Mouse (Mus musculus): ENCODE measurements at regions not wholly inside any gene's neighbourhood (a gene's known extent, or its start where the extent isn't known, plus 50 kb on each side); places are given as distances from the start of the nearest gene placed in this dataset.
A peak's percentile ranks its signal among the peaks of the same experiment; 100 is the strongest.

- no peak overlapping the region for H3K9ac ChIP-seq
- 88% methylated on average over 4 of the region's 4 CpGs for WGBS
- no peaks in the 10 kb centered on the region for H3K36me3 ChIP-seq
- H3K27me3 ChIP-seq = no peaks in the 10 kb centered on the region
- no peaks in the 10 kb centered on the region for H3K9me3 ChIP-seq
- H3K4me3 ChIP-seq = no peak overlapping the region
- peaks cover 5% of the 10 kb centered on the region; the same call in 1 of the 2 replicates for H3K4me1 ChIP-seq (replicated peaks)
- ATAC-seq (ENCODE audit: low FRiP score, low read depth) = no peak
- H3K4me2 ChIP-seq = no peak overlapping the region
- no peak overlapping the region for H3K27ac ChIP-seq (replicated peaks)
These were observed 292.4 kb downstream of the Klf6 start for GRCm38 (mm10) chr13:6153657-6154056.

GRCm38 (mm10) chr13:6156191-6156590, 294.9 kb downstream of the Klf6 start:
- Histone ChIP-seq H3K9me3 (no peaks in the 10 kb centered on the region), H3K36me3 (no peaks in the 10 kb centered on the region), H3K4me2 (no peak overlapping the region), H3K4me1 (replicated peaks) (peaks cover 11% of the 10 kb centered on the region; the same call in 1 of the 2 replicates), H3K27ac (replicated peaks) (no peak overlapping the region), H3K4me3 (no peak overlapping the region), H3K27me3 (no peaks in the 10 kb centered on the region), H3K9ac (no peak overlapping the region)
- WGBS = 66% methylated on average over 4 of the region's 4 CpGs
- no peak for ATAC-seq (ENCODE audit: low FRiP score, low read depth)

DNA sequence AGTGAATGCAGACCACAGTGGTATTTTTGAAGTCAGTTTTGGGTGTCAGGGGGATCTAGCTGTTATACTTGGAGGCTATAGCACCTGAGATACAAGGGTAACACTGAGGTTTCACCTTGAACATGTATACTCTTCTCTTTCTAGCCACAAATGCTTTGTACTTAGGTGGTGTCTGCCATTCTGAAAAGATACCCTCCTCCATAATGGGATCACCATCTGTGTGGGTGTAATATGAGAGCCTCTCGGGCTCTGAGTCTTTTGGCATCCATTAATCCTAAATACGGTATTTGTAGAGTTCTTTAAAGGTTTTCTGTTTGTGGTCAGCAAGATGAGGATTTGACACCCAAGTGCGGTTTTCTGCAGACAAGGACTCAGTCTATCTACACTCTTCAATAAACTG, 295.7 kb downstream of the Klf6 start:
- no peak for ATAC-seq (ENCODE audit: low FRiP score, low read depth)
- WGBS = 56% methylated on average over 3 of the region's 3 CpGs
- no peak overlapping the region for H3K9ac ChIP-seq

DNA sequence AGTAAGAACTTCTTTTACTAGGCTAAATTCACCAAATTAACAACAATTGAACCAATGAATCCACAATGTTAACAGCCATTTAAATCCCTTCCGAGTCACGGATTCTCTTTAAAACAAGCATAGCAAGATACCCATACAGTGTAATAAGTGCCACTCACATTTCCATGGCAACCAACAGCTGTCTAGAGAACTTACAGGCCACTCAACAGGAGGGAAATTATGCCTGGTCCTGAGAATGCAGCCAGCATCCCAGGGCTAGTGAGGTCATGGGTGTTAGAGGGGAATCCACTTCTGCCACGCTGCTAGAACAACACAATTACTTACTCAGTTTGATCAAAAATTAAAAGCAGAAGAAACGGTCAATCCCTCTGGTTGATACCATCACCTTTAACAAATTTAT, 296.7 kb downstream of the Klf6 start:
- no peaks in the 10 kb centered on the region for H3K27me3 ChIP-seq
- no peak overlapping the region for H3K4me2 ChIP-seq
- 8% methylated on average over 4 of the region's 4 CpGs for WGBS
- H3K4me3 ChIP-seq = no peak overlapping the region
- peak; percentile 68; the same call in 1 of the 2 replicates for ATAC-seq (ENCODE audit: low FRiP score, low read depth)
- H3K9me3 ChIP-seq = no peaks in the 10 kb centered on the region
- peaks cover 11% of the 10 kb centered on the region; the same call in 1 of the 2 replicates for H3K4me1 ChIP-seq (replicated peaks)
- no peak overlapping the region for H3K9ac ChIP-seq
- no peaks in the 10 kb centered on the region for H3K36me3 ChIP-seq
- H3K27ac ChIP-seq (replicated peaks) = no peak overlapping the region

More for the DNA sequence above, 295.7 kb downstream of the Klf6 start:
- H3K4me2 ChIP-seq = no peak overlapping the region
- peaks cover 11% of the 10 kb centered on the region; the same call in 1 of the 2 replicates for H3K4me1 ChIP-seq (replicated peaks)
- H3K36me3 ChIP-seq = no peaks in the 10 kb centered on the region
- H3K27ac ChIP-seq (replicated peaks) = no peak overlapping the region
- no peaks in the 10 kb centered on the region for H3K27me3 ChIP-seq
- H3K9me3 ChIP-seq = no peaks in the 10 kb centered on the region
- H3K4me3 ChIP-seq = no peak overlapping the region

- H3K4me2 ChIP-seq = no peak overlapping the region
- H3K27ac ChIP-seq (replicated peaks) = 0 out of 2 replicates have a peak overlapping the region, but pooled peaks have one; percentile 51
- no peaks in the 10 kb centered on the region for H3K36me3 ChIP-seq
- peak; percentile 83 for ATAC-seq (ENCODE audit: low FRiP score, low read depth)
- WGBS = 14% methylated on average over 2 of the region's 2 CpGs
- H3K27me3 ChIP-seq = no peaks in the 10 kb centered on the region
- no peak overlapping the region for H3K4me3 ChIP-seq
- H3K9ac ChIP-seq = no peak overlapping the region
- no peaks in the 10 kb centered on the region for H3K9me3 ChIP-seq
- H3K4me1 ChIP-seq (replicated peaks) = peaks cover 11% of the 10 kb centered on the region; the same call in 1 of the 2 replicates
These were observed 298.1 kb downstream of the Klf6 start for GRCm38 (mm10) chr13:6159412-6159811.

GRCm38 (mm10) chr13:6165916-6166315, 304.6 kb downstream of the Klf6 start:
- no peak for ATAC-seq (ENCODE audit: low FRiP score, low read depth)
- Histone ChIP-seq H3K4me3 (no peak overlapping the region), H3K9ac (no peak overlapping the region), H3K9me3 (no peaks in the 10 kb centered on the region), H3K4me1 (replicated peaks) (no peaks in the 10 kb centered on the region), H3K36me3 (no peaks in the 10 kb centered on the region), H3K4me2 (no peak overlapping the region), H3K27me3 (no peaks in the 10 kb centered on the region), H3K27ac (replicated peaks) (no peak overlapping the region)
- 86% methylated on average over 4 of the region's 4 CpGs for WGBS

- Histone ChIP-seq H3K9ac (no peak overlapping the region), H3K9me3 (no peaks in the 10 kb centered on the region), H3K4me1 (replicated peaks) (no peaks in the 10 kb centered on the region), H3K27ac (replicated peaks) (no peak overlapping the region), H3K27me3 (no peaks in the 10 kb centered on the region), H3K4me2 (no peak overlapping the region), H3K36me3 (no peaks in the 10 kb centered on the region), H3K4me3 (no peak overlapping the region)
- ATAC-seq (ENCODE audit: low FRiP score, low read depth) = no peak
- WGBS = 90% methylated on average over 1 of the region's 1 CpGs
These were observed 305.9 kb downstream of the Klf6 start for GRCm38 (mm10) chr13:6167055-6167761.

GRCm38 (mm10) chr13:6173095-6173494, 311.8 kb downstream of the Klf6 start:
- H3K4me2 ChIP-seq = no peak overlapping the region
- H3K9me3 ChIP-seq = no peaks in the 10 kb centered on the region
- ATAC-seq (ENCODE audit: low FRiP score, low read depth) = no peak

DNA sequence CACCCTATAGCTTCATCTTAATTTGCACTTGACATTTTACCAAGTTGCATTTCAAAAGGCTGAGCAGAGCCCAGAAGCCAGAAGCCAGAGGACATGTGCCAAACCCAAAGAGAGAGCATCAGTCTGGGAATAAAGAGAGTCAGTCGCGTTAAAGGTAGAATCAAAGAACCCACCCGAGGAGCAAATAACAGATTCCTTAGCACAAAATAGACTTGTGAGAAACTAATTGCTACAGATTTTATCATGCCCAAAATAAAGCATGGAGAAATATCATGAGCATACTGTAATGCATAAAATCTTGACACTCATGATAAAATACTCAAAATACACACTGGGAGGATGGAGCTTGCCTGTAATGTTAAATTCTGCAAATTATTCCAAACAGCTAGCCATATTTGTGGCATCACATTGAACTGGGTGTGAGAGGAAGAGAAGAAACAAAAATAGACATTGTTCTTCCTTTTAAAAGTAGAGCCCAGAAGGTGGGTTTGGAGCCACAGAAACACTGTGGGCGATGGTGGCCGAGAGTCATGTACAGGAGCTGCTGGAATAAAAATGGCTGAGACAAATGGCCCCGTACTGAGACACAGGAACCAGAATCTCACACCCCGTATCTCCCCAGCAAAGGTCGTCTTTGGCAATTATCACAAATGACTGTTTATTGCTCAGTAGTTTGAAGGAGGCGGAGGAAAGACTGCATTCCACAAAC, 317.2 kb downstream of the Klf6 start:
- Histone ChIP-seq H3K27ac (replicated peaks) (no peak overlapping the region), H3K4me3 (no peak overlapping the region), H3K9ac (no peak overlapping the region), H3K4me1 (replicated peaks) (no peaks in the 10 kb centered on the region), H3K4me2 (no peak overlapping the region), H3K9me3 (no peaks in the 10 kb centered on the region), H3K36me3 (no peaks in the 10 kb centered on the region), H3K27me3 (no peaks in the 10 kb centered on the region)
- 67% methylated on average over 9 of the region's 9 CpGs for WGBS
- no peak for ATAC-seq (ENCODE audit: low FRiP score, low read depth)

More at GRCm38 (mm10) chr13:6173095-6173494, 311.8 kb downstream of the Klf6 start:
- Histone ChIP-seq H3K27ac (replicated peaks) (no peak overlapping the region), H3K27me3 (no peaks in the 10 kb centered on the region), H3K36me3 (no peaks in the 10 kb centered on the region), H3K9ac (no peak overlapping the region), H3K4me3 (no peak overlapping the region), H3K4me1 (replicated peaks) (no peaks in the 10 kb centered on the region)

- ATAC-seq (ENCODE audit: low FRiP score, low read depth) = no peak
- H3K4me1 ChIP-seq (replicated peaks) = peaks cover 7% of the 10 kb centered on the region; the same call in 1 of the 2 replicates
- peak overlapping the region; percentile 55; the same call in 1 of the 2 replicates for H3K27ac ChIP-seq (replicated peaks)
- H3K27me3 ChIP-seq = no peaks in the 10 kb centered on the region
- H3K4me3 ChIP-seq = no peak overlapping the region
- WGBS = 57% methylated on average over 3 of the region's 3 CpGs
- H3K9me3 ChIP-seq = no peaks in the 10 kb centered on the region
- no peaks in the 10 kb centered on the region for H3K36me3 ChIP-seq
- no peak overlapping the region for H3K9ac ChIP-seq
- H3K4me2 ChIP-seq = no peak overlapping the region
These were observed 327.9 kb downstream of the Klf6 start for GRCm38 (mm10) chr13:6189133-6189532.

DNA sequence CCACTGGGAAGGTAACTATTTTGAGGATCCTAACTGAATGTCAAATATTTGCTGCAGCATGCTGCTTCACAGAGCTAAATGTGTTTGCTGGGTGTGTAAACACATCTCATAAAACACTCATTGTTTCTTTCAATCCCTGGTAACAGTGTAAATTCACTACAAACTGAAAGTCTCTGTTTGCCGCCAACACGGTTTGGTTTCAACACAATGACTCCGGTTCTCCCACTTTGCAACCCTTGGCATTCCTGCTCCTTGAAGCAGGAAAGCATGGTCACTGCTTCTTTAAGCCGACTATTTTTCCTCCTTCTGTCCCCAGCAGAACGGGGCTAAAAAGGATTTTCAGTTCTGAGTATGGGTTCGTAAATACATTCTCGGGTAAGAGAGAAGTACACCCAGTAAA, 328.3 kb downstream of the Klf6 start:
- no peaks in the 10 kb centered on the region for H3K27me3 ChIP-seq
- peaks cover 7% of the 10 kb centered on the region; the same call in 1 of the 2 replicates for H3K4me1 ChIP-seq (replicated peaks)
- H3K4me3 ChIP-seq = no peak overlapping the region
- no peaks in the 10 kb centered on the region for H3K36me3 ChIP-seq
- H3K4me2 ChIP-seq = no peak overlapping the region
- 0 out of 2 replicates have a peak overlapping the region, but pooled peaks have one; percentile 30 for H3K27ac ChIP-seq (replicated peaks)
- 0 out of 2 replicates have a peak, but pooled peaks have one; percentile 30 for ATAC-seq (ENCODE audit: low FRiP score, low read depth)
- H3K9me3 ChIP-seq = no peaks in the 10 kb centered on the region
- WGBS = 45% methylated on average over 7 of the region's 7 CpGs
- H3K9ac ChIP-seq = no peak overlapping the region

DNA sequence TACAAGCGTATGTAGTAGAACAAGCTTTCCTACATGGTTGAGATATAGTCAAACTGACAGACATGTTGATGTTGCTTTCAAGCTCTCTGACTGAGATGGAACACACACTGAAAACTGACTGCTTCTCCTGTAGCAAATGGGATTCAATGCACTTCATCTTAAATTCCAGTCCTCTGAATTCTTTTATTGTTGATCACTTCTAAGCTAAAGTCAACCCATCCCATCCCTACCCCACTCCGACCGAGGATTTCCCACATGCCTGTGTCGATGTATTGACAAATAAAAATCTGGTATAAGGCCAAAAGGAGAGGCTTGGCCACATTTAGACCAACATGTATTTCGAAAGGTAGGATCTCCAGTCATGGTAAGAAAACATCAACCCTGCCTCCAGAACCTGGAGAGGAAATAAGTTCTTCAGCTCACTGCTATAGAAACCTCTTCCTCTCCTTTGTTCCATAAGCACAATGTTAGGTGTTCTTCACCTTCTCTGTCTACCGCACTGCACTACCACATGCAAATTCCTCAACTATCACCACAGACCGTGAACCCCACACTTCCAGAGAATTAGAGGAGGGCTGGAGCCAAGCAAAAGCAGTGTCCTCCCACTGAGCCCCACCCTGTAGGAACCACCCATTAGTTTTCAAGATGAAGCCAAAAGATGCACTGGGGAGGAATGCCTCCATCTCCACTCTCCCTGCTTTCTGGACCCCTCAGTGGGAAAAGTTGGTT, 330.1 kb downstream of the Klf6 start:
- no peaks in the 10 kb centered on the region for H3K36me3 ChIP-seq
- H3K4me3 ChIP-seq = no peak overlapping the region
- H3K9me3 ChIP-seq = no peaks in the 10 kb centered on the region
- H3K4me1 ChIP-seq (replicated peaks) = peaks cover 7% of the 10 kb centered on the region; the same call in 1 of the 2 replicates
- H3K27me3 ChIP-seq = no peaks in the 10 kb centered on the region
- H3K27ac ChIP-seq (replicated peaks) = no peak overlapping the region
- no peak for ATAC-seq (ENCODE audit: low FRiP score, low read depth)
- no peak overlapping the region for H3K4me2 ChIP-seq
- 89% methylated on average over 7 of the region's 7 CpGs for WGBS
- H3K9ac ChIP-seq = no peak overlapping the region
